Mouse (Mus musculus) MEL (cell line): ENCODE data around the gene Tmem108.

Experiments
- CHD2 ChIP-seq: IDR thresholded peaks from 2 replicates; pipeline ENCODE4 v1.6.1; 2011; ENCODE audit warnings: low read length, improper control_type of control experiment
- CTCF ChIP-seq, 3 experiments: IDR thresholded peaks in 2 of 3; conservative IDR thresholded peaks in 1 of 3; 2 replicates each; pipeline ENCODE4 v1.5.1; 2011 to 2012; ENCODE audit warnings: low read length in 3 of 3, low read depth in 2 of 3, mild to moderate bottlenecking in 2 of 3, improper control_type of control experiment in 1 of 3, inconsistent platforms in 1 of 3, mixed read lengths in 1 of 3, moderate library complexity in 1 of 3; ENCODE audit not compliant: control insufficient read depth in 1 of 3, insufficient read depth in 1 of 3, poor library complexity in 1 of 3, severe bottlenecking in 1 of 3
- ELF1 ChIP-seq: IDR thresholded peaks from 2 replicates; pipeline ENCODE4 v1.6.1; 2014; ENCODE audit warnings: low read depth, mild to moderate bottlenecking, inconsistent platforms, low read length, improper control_type of control experiment, moderate library complexity
- EP300 ChIP-seq, 2 experiments: IDR thresholded peaks; 2 replicates each; pipeline ENCODE4 v1.6.1; 2011; ENCODE audit warnings: improper control_type of control experiment in 2 of 2, low read length in 2 of 2, low read depth in 1 of 2, mild to moderate bottlenecking in 1 of 2
- MAFK ChIP-seq: IDR thresholded peaks from 2 replicates; pipeline ENCODE4 v1.6.1; 2011; ENCODE audit warnings: low read depth, mild to moderate bottlenecking, low read length, improper control_type of control experiment, borderline replicate concordance
- RAD21 ChIP-seq: IDR thresholded peaks from 2 replicates; pipeline ENCODE4 v1.6.1; 2011; ENCODE audit warnings: mild to moderate bottlenecking, low read depth, low read length, improper control_type of control experiment
- RCOR1 ChIP-seq: IDR thresholded peaks from 2 replicates; pipeline ENCODE4 v1.6.1; 2012; ENCODE audit warnings: low read depth, mild to moderate bottlenecking, inconsistent platforms, low read length, improper control_type of control experiment
- UBTF ChIP-seq: IDR thresholded peaks from 2 replicates; pipeline ENCODE4 v1.6.1; 2012; ENCODE audit warnings: low read depth, mild to moderate bottlenecking, inconsistent platforms, low read length, improper control_type of control experiment, moderate library complexity, borderline replicate concordance; ENCODE audit not compliant: insufficient read depth
- USF1 ChIP-seq: IDR thresholded peaks from 2 replicates; pipeline ENCODE4 v1.6.1; 2014; ENCODE audit warnings: low read depth, mild to moderate bottlenecking, inconsistent platforms, low read length, improper control_type of control experiment, moderate library complexity
- USF2 ChIP-seq, 2 experiments: IDR thresholded peaks; 2 replicates each; pipeline ENCODE4 v1.6.1; 2011 to 2012; ENCODE audit warnings: improper control_type of control experiment in 2 of 2, low read length in 2 of 2, borderline replicate concordance in 1 of 2, inconsistent platforms in 1 of 2, low read depth in 1 of 2, mild to moderate bottlenecking in 1 of 2; ENCODE audit not compliant: insufficient read depth in 1 of 2
- ZNF384 ChIP-seq: IDR thresholded peaks from 2 replicates; pipeline ENCODE4 v1.6.1; 2012; ENCODE audit warnings: low read depth, mild to moderate bottlenecking, inconsistent platforms, low read length, improper control_type of control experiment

GRCm38 (mm10) chr9:103780598-103780997 is 19.0 kb upstream of the Tmem108 start:
- TF ChIP-seq CTCF (IDR thresholded peaks at IDR 0.05 in 2 of 3, conservative IDR thresholded peaks at IDR 0.05 in 1 of 3; ENCODE audit: control insufficient read depth in 1 of 3, insufficient read depth in 1 of 3, low read depth in 2 of 3, low read length in 3 of 3, poor library complexity in 1 of 3, severe bottlenecking in 1 of 3) (no peak), ZNF384 (no peak), UBTF (no peak), MAFK (no peak), EP300 (IDR thresholded peaks at IDR 0.05; ENCODE audit: low read depth in 1 of 2, low read length in 2 of 2) (no peak), USF1 (no peak), USF2 (IDR thresholded peaks at IDR 0.05; ENCODE audit: borderline replicate concordance in 1 of 2, insufficient read depth in 1 of 2, low read depth in 1 of 2, low read length in 2 of 2) (no peak), RCOR1 (no peak), CHD2 (no peak), RAD21 (no peak), ELF1 (no peak)
